Mouse (Mus musculus) left cerebral cortex, postnatal 10 days (tissue): ENCODE data around the gene Gm20737. TPM values are rescaled to one million over a fixed set of nuclear protein-coding genes. Genes with fewer than 3 reads are reported as not detected.
"Not testable (repeated sequence)": the region's sequence is repeated elsewhere in the genome, so short reads cannot be mapped to it uniquely, and the experiment has no call there.

Experiments used
- DNase-seq, 2 experiments: peaks; one replicate each; pipeline ENCODE4 v3.0.0; 2021 to 2022; ENCODE audit warnings: low spot score in 2 of 2, mixed read lengths in 1 of 2; ENCODE audit errors: extremely low spot score in 1 of 2
- intact Hi-C: fragments of 180-260 bp; cut with DNase I; formaldehyde crosslinking; loops from one replicate; pipeline ENCODE4 v1.15.1; 2025
- total RNA-seq, 2 experiments: library from RNA; stranded (reverse); gene quantifications; 2 replicates each; pipeline ENCODE4 v1.2.3; 2021

Gene Gm20737
- total RNA-seq: not detected

DNA sequence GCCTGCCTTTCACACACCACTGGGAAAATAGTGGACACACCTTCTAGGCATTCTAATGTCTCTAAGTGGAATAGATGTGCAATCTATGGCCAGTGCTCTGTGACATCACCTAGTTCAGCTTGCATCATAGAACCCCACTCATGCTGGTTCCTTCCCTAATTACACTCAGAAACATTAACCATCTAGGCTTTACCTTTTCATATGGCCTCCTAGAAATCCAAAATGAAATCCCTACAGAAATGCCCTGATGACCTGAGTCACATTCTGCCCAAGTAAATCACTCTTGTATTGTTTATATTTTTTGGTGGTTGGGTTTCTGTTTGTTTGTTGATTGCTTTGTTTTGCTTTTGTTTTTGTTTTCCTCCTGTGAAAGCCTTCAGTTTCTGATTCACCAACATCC is at the start of gene Gm20737:
Gene Gm20737 (minus strand): TSS at position 101 of the 400 bp plus-strand sequence.
- intact Hi-C loops, DNase-seq: not testable (repeated sequence)

DNA sequence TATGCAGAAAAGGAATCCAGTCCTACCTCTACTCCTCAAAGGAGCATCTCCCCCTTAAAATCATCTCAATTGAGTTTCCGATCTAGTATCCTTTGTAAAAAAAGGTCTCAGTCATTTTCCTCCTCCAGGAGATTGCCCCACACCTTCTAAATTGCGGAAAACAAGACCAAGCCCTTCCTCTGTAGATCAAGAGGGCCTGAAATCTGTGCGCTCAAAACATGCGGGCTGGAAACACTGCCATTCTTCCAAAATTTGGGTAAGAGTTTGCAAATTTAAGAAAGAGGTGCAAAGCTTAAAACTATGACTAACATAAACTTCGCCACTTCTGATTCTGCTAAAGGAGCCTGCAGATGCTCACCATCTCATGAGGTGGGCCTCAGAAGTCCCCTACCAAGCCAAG is 17.3 kb upstream of the Gm20737 start, which contains the start of gene Gm21775:
Gene Gm21775 (plus strand): TSS at position 301 of the 400 bp plus-strand sequence.
- DNase-seq, intact Hi-C loops: not testable (repeated sequence)

Other genes starting within 250 kb of the Gm20737 start
- gene Gm20834, start 211.5 kb downstream of the Gm20737 start, total RNA-seq: not detected
- gene Gm28510, start 123.3 kb downstream of the Gm20737 start, total RNA-seq: not detected
- gene Gm21775, start 17.4 kb upstream of the Gm20737 start, total RNA-seq: not detected
- gene Gm21900, start 80.3 kb upstream of the Gm20737 start, total RNA-seq: not detected
- not detected for gene Gm20777, start 216.4 kb upstream of the Gm20737 start, total RNA-seq